Mouse (Mus musculus) kidney, postnatal 0 days (tissue): ENCODE data around the gene Dnttip2. TPM values are rescaled to one million over a fixed set of nuclear protein-coding genes. Genes with fewer than 3 reads are reported as not detected.
"Not testable (repeated sequence)": the region's sequence is repeated elsewhere in the genome, so short reads cannot be mapped to it uniquely, and the experiment has no call there.

Source experiments
- ATAC-seq: fragments of 200-750 bp; cut with Nextera tagmentation; replicated peaks from 2 replicates; pipeline ENCODE4 v1.8.0; 2017; ENCODE audit warnings: low read depth, moderate number of reproducible peaks, moderate TSS enrichment, moderate library complexity; ENCODE audit not compliant: low FRiP score
- DNase-seq: peaks from one replicate; pipeline ENCODE4 v3.0.0-alpha.2; 2016; ENCODE audit warnings: low spot score
- H3K27ac ChIP-seq: fragments of 300-500 bp; sonication (generic); 2 replicates; pipeline ENCODE4 v1.5.1; 2014; ENCODE audit warnings: mild to moderate bottlenecking
- H3K27me3 ChIP-seq: fragments of 300-500 bp; sonication (generic); 2 replicates; pipeline ENCODE4 v1.6.1; 2014; ENCODE audit warnings: low read length, mixed read lengths; ENCODE audit not compliant: insufficient read depth
- H3K36me3 ChIP-seq: fragments of 300-500 bp; sonication (generic); 2 replicates; pipeline ENCODE4 v1.6.1; 2014; ENCODE audit warnings: low read length, mixed read lengths; ENCODE audit not compliant: insufficient read depth
- H3K4me1 ChIP-seq: fragments of 300-500 bp; sonication (generic); replicated peaks from 2 replicates; pipeline ENCODE4 v1.6.1; 2014; ENCODE audit warnings: antibody characterized with exemption, low read length, mixed read lengths; ENCODE audit not compliant: insufficient read depth
- H3K4me2 ChIP-seq: fragments of 300-500 bp; sonication (generic); 2 replicates; pipeline ENCODE4 v1.6.1; 2014; ENCODE audit warnings: mild to moderate bottlenecking, low read length, moderate library complexity, mixed read lengths
- H3K4me3 ChIP-seq: fragments of 300-500 bp; sonication (generic); replicated peaks from 2 replicates; pipeline ENCODE4 v1.5.1; 2014; ENCODE audit warnings: low read depth, low read length
- H3K9ac ChIP-seq: fragments of 300-500 bp; sonication (generic); 2 replicates; pipeline ENCODE4 v1.6.1; 2014; ENCODE audit warnings: low read depth, low read length
- H3K9me3 ChIP-seq: fragments of 300-500 bp; sonication (generic); replicated peaks from 2 replicates; pipeline ENCODE4 v1.6.1; 2016; ENCODE audit warnings: low read length, inconsistent platforms, mixed read lengths
- CTCF ChIP-seq: IDR thresholded peaks from 2 replicates; pipeline ENCODE4 v1.5.1; 2016; ENCODE audit warnings: antibody characterized with exemption, low read depth, mild to moderate bottlenecking, moderate library complexity
- WGBS: fragments of 180-500 bp; shearing (Covaris S2); extraction: QIAGEN DNeasy Blood & Tissue Kit; methylation state at CpG from one replicate; pipeline ENCODE4 v1.1.7; 2014; 5-methylcytosine and 5-hydroxymethylcytosine counted together
- polyA plus RNA-seq: library from polyadenylated mRNA; unstranded; fragments of >200 nt; fragmentation: Nextera tagmentation; extraction: Ambion mirVana; gene quantifications from 2 replicates; pipeline ENCODE4 v1.2.1, GENCODE M21; 2015

The Dnttip2 gene
- polyA plus RNA-seq, 1 experiment from 2014 or later = 62.2 TPM

DNA sequence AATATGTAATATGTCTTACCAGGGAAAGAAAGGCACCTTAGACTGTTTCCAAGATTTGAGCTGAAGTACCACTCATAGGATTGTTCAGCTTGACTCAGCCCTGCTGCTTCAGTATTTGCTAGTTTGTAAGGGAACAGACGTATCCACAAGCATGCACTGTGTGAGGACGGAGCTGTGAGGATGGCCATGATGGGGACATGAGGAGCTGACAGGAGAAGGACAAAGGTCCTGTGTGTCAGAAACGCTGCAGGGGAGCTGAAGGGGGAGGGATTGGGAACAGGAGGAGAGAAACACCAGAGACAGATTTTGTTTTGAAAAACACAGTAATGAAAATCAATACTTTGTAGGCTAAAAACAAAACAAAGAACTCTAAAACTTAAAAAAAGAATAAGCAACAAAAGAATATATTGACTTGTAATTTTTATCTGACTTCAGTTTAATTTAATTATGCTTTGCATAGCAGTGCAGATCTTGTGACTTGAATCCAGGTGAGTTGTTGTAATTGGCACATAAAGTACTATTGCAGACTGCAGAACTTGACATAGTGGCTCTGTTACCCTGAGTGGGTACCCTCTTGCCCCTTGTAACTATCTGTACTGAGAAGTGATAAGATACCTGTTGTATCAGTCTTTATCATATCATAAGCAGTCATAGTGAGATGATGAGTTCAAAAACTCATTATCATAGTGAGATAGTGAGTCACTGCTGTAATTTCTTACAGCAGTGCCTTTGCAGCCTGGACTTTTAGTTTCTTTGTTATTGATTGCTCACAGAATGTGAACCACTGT, 21.5 kb upstream of the Dnttip2 start:
- ATAC-seq (no peak), DNase-seq (no peak)
- no peak overlapping the region for H3K27ac ChIP-seq
- no peak for TF ChIP-seq CTCF
- H3K4me1 ChIP-seq = no peaks in the 10 kb centered on the region
- no peaks in the 10 kb centered on the region for H3K27me3 ChIP-seq
- H3K4me2 ChIP-seq = no peak overlapping the region
- H3K36me3 ChIP-seq = 0 out of 2 replicates have a peak, but pooled peaks cover 3% of the 10 kb centered on the region
- no peak overlapping the region for H3K4me3 ChIP-seq
- WGBS = 56% methylated on average over 3 of the region's 3 CpGs
- H3K9ac ChIP-seq = no peak overlapping the region
- H3K9me3 ChIP-seq = no peaks in the 10 kb centered on the region

DNA sequence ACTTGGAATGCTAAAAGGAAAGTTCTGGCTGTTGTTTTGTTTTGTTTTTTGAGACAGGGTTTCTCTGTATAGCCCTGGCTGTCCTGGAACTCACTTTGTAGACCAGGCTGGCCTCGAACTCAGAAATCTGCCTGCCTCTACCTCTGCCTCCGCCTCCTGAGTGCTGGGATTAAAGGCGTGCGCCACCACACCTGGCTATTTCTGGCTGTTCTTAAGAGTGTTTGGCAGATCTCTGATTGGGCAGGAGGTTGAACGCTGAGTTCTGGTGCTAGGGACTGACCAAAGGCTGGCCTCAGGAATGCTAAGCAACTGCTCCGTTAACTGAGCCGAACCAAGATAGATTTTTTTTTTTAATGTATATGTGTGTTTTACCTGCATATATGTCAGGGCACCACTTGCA, 20.1 kb upstream of the Dnttip2 start:
- H3K27me3 ChIP-seq, H3K36me3 ChIP-seq, DNase-seq, H3K9ac ChIP-seq, ATAC-seq, H3K9me3 ChIP-seq, H3K4me2 ChIP-seq, H3K4me3 ChIP-seq, H3K27ac ChIP-seq, H3K4me1 ChIP-seq: not testable (repeated sequence)
- WGBS = 93% methylated on average over 7 of the region's 7 CpGs

GRCm38 (mm10) chr3:122269986-122270385, 4.2 kb upstream of the Dnttip2 start:
- H3K27ac ChIP-seq = no peak overlapping the region
- H3K27me3 ChIP-seq = no peaks in the 10 kb centered on the region
- DNase-seq = no peak
- H3K4me1 ChIP-seq = 0 out of 2 replicates have a peak, but pooled peaks cover 1% of the 10 kb centered on the region
- H3K9me3 ChIP-seq = no peaks in the 10 kb centered on the region
- ATAC-seq = no peak
- peaks cover 8% of the 10 kb centered on the region; the same call in 1 of the 2 replicates for H3K36me3 ChIP-seq
- peak; percentile 47 for TF ChIP-seq CTCF
- no peak overlapping the region for H3K9ac ChIP-seq
- 72% methylated on average over 5 of the region's 5 CpGs for WGBS
- no peak overlapping the region for H3K4me3 ChIP-seq
- H3K4me2 ChIP-seq = no peak overlapping the region

DNA sequence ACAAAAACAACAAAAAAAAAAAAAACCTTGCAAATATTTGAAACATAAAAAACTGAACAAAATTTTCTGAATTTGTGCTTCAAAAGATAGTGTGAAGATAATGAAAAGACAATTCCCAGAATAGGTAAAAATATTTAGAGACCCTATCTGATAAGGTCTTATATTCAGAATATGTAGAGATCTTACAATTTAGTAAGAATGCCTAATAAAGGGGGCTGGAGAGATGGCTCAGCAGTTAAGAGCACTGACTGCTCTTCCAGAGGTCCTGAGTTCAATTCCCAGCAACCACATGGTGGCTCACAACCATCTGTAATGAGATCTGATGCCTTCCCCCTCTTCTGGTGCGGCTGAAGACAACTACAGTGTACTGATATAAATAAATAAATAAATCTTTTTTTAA, 1.6 kb upstream of the Dnttip2 start:
- not testable (repeated sequence) for H3K4me3 ChIP-seq, H3K4me1 ChIP-seq, DNase-seq, H3K9ac ChIP-seq, H3K9me3 ChIP-seq, H3K27me3 ChIP-seq, ATAC-seq, H3K27ac ChIP-seq, H3K4me2 ChIP-seq
- peaks cover 12% of the 10 kb centered on the region; the same call in 1 of the 2 replicates for H3K36me3 ChIP-seq
- WGBS = 67% methylated on average over 1 of the region's 1 CpGs

- no peak for ATAC-seq
- 10% methylated on average over 19 of the region's 20 CpGs for WGBS
Measured at GRCm38 (mm10) chr3:122273407-122274240, 564 bp upstream of the Dnttip2 start.

DNA sequence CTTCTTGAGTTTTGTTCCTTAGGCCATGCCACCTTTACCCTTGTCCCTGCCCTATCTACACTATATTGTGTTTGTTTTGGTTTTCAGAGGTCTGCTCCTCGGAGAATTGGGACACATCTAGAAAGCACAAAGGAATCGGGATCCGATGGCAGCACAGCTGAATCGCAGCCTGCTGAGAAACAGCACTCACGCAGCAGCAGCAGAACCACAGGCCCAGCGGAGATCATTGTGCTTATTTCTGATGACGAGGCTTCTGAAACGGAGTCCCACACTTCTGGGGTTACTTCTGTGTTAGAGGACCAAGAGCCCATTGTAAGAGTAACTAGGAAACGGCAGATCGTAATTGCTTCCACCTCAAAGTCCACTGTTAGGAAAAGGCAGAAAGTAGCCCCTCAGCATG, 923 bp downstream of the Dnttip2 start:
- no peak for DNase-seq
- no peak for TF ChIP-seq CTCF
- H3K36me3 ChIP-seq = peaks cover 34% of the 10 kb centered on the region

More at GRCm38 (mm10) chr3:122273407-122274240, 564 bp upstream of the Dnttip2 start:
- peak; percentile 25; the same call in 1 of the 2 replicates for TF ChIP-seq CTCF
- peak overlapping the region; percentile 49 for H3K4me2 ChIP-seq
- H3K9me3 ChIP-seq = no peaks in the 10 kb centered on the region
- H3K4me1 ChIP-seq = peaks cover 3% of the 10 kb centered on the region; the same call in 1 of the 2 replicates
- peak overlapping the region; percentile 82 for H3K4me3 ChIP-seq
- H3K27ac ChIP-seq = no peak overlapping the region
- DNase-seq = no peak
- peaks cover 23% of the 10 kb centered on the region for H3K36me3 ChIP-seq
- no peaks in the 10 kb centered on the region for H3K27me3 ChIP-seq
- H3K9ac ChIP-seq = peak overlapping the region; percentile 40; the same call in 1 of the 2 replicates

More for the DNA sequence above, 923 bp downstream of the Dnttip2 start:
- 75% methylated on average over 10 of the region's 10 CpGs for WGBS
- no peaks in the 10 kb centered on the region for H3K9me3 ChIP-seq
- H3K4me1 ChIP-seq = peaks cover 3% of the 10 kb centered on the region; the same call in 1 of the 2 replicates
- peak overlapping the region; percentile 86 for H3K9ac ChIP-seq
- ATAC-seq = no peak
- H3K4me2 ChIP-seq = peak overlapping the region; percentile 88
- H3K4me3 ChIP-seq = peak overlapping the region; percentile 82
- H3K27ac ChIP-seq = no peak overlapping the region
- no peaks in the 10 kb centered on the region for H3K27me3 ChIP-seq
